Mouse (Mus musculus): ENCODE results near the gene Trpm3. TPM values are rescaled to one million over a fixed set of nuclear protein-coding genes. Genes with fewer than 3 reads are reported as not detected.
A peak's percentile ranks its signal among the peaks of the same experiment; 100 is the strongest.

Gene Trpm3
- polyA plus RNA-seq, 1 experiment from 2014 or later, result 39.8 TPM

DNA sequence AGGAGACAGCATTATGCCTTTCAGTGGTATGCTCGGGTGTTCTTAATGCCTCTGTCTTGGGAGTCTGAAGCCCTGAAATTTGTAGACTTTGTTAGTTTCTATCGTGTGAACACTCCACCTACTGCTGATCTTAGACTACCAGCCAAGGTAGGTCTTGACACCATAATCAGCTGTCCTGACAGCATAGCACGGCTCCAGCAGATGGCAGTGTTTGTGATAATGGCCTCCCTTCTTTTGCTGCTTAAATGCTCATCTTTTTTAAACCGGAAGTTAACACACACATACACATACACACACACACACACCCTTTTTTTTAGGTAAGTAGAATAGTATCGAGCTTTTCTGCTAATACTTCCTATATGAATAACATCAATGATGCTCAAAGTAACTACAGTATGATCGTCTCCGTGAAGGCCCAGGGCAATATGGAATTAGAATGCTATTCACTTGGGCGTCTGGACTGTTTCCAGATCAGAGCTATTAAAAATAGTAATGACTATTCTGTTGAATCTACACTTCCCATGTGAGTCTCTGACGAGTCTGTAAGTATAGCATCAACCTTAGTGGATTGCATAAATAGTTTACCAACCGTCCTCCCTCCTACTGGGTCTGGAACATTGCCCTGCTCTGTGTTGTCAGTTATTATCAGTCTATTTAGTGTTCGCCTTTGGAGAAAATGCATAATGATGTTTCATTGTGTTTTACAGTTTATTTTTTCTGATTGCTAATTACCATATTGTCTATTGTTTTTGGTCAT lies 867.8 kb downstream of the Trpm3 start:
- 0 out of 2 replicates have a peak, but pooled peaks cover 2% of the 10 kb centered on the region for H3K4me1 ChIP-seq (ENCODE audit: control insufficient read depth, insufficient read depth, low read depth, low read length)
- no peak overlapping the region for H3K9ac ChIP-seq (ENCODE audit: low read depth, low read length)
- H3K36me3 ChIP-seq (ENCODE audit: control insufficient read depth, insufficient read depth, low read length), result no peaks in the 10 kb centered on the region
- H3K27ac ChIP-seq (ENCODE audit: low read depth, low read length), result no peak overlapping the region
- 47% methylated on average over 11 of the region's 11 CpGs for WGBS
- peak; percentile 20; the same call in 1 of the 2 replicates for ATAC-seq
- no peaks in the 10 kb centered on the region for H3K9me3 ChIP-seq (ENCODE audit: control insufficient read depth, low read length)
- no peak overlapping the region for H3K4me2 ChIP-seq (ENCODE audit: low read length)
- H3K27me3 ChIP-seq (replicated peaks; ENCODE audit: control insufficient read depth, insufficient read depth, low read length), result no peaks in the 10 kb centered on the region
- no peak overlapping the region for H3K4me3 ChIP-seq (ENCODE audit: low read length)

DNA sequence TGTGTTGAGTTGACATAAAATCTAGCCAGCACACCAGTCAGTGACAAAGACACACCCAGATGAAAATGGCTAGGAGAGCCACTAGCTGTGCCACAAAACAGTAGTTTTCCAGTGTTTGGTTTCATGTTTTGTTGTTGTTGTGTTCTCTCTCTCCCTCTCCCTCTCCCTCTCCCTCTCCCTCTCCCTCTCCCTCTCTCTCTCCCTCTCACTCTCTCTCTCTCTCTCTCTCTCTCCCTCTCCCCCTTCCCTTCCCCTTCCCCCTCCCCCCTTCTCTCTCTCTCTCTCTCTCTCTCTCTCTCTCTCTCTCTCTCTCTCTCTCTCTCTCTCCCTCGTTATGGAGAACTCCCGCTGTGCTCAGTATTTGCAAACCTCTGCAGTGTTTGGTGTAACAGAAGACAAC lies 874.8 kb downstream of the Trpm3 start:
- H3K4me1 ChIP-seq (ENCODE audit: control insufficient read depth, insufficient read depth, low read depth, low read length), result no peaks in the 10 kb centered on the region
- no peak overlapping the region for H3K9ac ChIP-seq (ENCODE audit: low read depth, low read length)
- no peak overlapping the region for H3K4me3 ChIP-seq (ENCODE audit: low read length)
- no peak overlapping the region for H3K4me2 ChIP-seq (ENCODE audit: low read length)
- H3K36me3 ChIP-seq (ENCODE audit: control insufficient read depth, insufficient read depth, low read length), result no peaks in the 10 kb centered on the region
- no peak for ATAC-seq
- no peak overlapping the region for H3K27ac ChIP-seq (ENCODE audit: low read depth, low read length)
- no CpG with 5 or more reads among the region's 2 CpGs for WGBS
- no peaks in the 10 kb centered on the region for H3K27me3 ChIP-seq (replicated peaks; ENCODE audit: control insufficient read depth, insufficient read depth, low read length)
- no peaks in the 10 kb centered on the region for H3K9me3 ChIP-seq (ENCODE audit: control insufficient read depth, low read length)

DNA sequence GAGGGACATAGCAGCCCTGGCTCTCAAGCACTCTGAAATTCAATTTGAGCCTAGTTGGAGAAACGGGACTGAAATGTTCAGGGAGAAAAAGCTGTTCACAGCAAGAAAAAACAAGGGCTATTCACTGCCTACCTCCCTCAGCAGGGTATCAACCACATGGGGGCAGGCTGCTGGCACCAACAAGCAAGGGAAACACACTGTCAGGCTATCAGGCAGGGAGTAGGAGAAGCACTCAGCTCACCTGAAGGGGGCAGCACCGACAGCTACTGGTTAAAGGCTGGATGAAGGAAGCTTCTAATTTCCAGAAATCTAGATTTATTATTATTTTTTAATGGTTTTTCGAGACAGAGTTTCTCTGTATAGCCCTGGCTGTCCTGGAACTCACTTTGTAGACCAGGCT lies 876.7 kb downstream of the Trpm3 start:
- WGBS, result 42% methylated on average over 3 of the region's 3 CpGs

DNA sequence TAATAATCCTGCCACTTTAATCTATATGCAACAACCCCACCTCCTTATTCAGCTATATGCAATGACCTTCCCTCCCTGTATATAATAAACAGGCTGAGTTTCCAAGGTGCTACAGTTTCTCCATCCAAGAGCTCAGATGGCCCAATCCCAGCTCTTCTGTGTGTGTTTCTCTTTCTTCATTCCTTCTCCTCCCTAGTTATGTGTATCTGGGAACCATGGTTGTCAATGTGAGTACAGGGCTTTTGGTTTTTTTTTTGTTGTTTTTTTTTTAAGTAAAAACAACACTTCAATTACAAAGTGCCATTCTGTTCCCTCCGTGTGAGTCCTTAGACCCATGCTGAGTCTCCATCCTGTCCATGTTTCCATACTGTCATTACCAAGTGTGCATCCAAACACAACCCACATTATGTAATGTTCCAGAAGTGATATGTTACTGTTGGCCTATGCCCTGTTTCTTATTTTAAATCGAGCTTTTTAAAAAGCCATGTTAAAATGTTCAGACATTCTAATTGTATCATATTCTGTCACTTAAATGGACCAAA lies 879.4 kb downstream of the Trpm3 start:
- Histone ChIP-seq H3K4me3 (ENCODE audit: low read length) (no peak overlapping the region), H3K4me1 (ENCODE audit: control insufficient read depth, insufficient read depth, low read depth, low read length) (no peaks in the 10 kb centered on the region), H3K27me3 (replicated peaks; ENCODE audit: control insufficient read depth, insufficient read depth, low read length) (no peaks in the 10 kb centered on the region), H3K27ac (ENCODE audit: low read depth, low read length) (no peak overlapping the region), H3K9me3 (ENCODE audit: control insufficient read depth, low read length) (no peaks in the 10 kb centered on the region), H3K4me2 (ENCODE audit: low read length) (no peak overlapping the region), H3K9ac (ENCODE audit: low read depth, low read length) (no peak overlapping the region), H3K36me3 (ENCODE audit: control insufficient read depth, insufficient read depth, low read length) (no peaks in the 10 kb centered on the region)
- 68% methylated on average over 2 of the region's 2 CpGs for WGBS
- ATAC-seq, result no peak

More for the DNA sequence above, 876.7 kb downstream of the Trpm3 start:
- H3K9me3 ChIP-seq (ENCODE audit: control insufficient read depth, low read length), result no peaks in the 10 kb centered on the region
- no peak overlapping the region for H3K9ac ChIP-seq (ENCODE audit: low read depth, low read length)
- no peaks in the 10 kb centered on the region for H3K36me3 ChIP-seq (ENCODE audit: control insufficient read depth, insufficient read depth, low read length)
- H3K27ac ChIP-seq (ENCODE audit: low read depth, low read length), result no peak overlapping the region
- no peaks in the 10 kb centered on the region for H3K27me3 ChIP-seq (replicated peaks; ENCODE audit: control insufficient read depth, insufficient read depth, low read length)
- no peak overlapping the region for H3K4me3 ChIP-seq (ENCODE audit: low read length)
- H3K4me2 ChIP-seq (ENCODE audit: low read length), result no peak overlapping the region
- H3K4me1 ChIP-seq (ENCODE audit: control insufficient read depth, insufficient read depth, low read depth, low read length), result no peaks in the 10 kb centered on the region
- ATAC-seq, result no peak; the same call in 1 of the 2 replicates

DNA sequence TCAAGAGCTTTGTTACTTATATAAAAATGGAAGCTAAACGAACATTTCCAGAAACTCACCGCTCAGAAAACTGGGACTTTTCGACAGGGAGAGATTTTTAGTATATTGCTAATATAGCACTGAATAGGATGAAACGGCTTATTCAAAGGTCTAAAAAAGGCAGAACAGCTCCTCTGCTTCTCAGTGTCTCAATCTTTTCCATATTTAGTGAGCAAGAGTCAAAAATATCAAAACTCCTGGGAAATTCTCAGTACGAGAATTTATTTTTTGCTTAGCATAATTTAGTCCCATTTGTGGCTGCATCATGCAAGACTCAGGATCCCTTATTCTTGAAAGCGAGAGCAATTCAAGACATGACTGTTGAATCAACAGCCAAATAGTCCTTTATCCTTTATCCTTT lies 884.1 kb downstream of the Trpm3 start:
- no peaks in the 10 kb centered on the region for H3K36me3 ChIP-seq (ENCODE audit: control insufficient read depth, insufficient read depth, low read length)
- no peak overlapping the region for H3K27ac ChIP-seq (ENCODE audit: low read depth, low read length)
- H3K9ac ChIP-seq (ENCODE audit: low read depth, low read length), result no peak overlapping the region
- no peaks in the 10 kb centered on the region for H3K27me3 ChIP-seq (replicated peaks; ENCODE audit: control insufficient read depth, insufficient read depth, low read length)
- no peak overlapping the region for H3K4me2 ChIP-seq (ENCODE audit: low read length)
- no peaks in the 10 kb centered on the region for H3K9me3 ChIP-seq (ENCODE audit: control insufficient read depth, low read length)
- H3K4me1 ChIP-seq (ENCODE audit: control insufficient read depth, insufficient read depth, low read depth, low read length), result no peaks in the 10 kb centered on the region
- WGBS, result 90% methylated on average over 6 of the region's 6 CpGs
- no peak for ATAC-seq
- no peak overlapping the region for H3K4me3 ChIP-seq (ENCODE audit: low read length)

DNA sequence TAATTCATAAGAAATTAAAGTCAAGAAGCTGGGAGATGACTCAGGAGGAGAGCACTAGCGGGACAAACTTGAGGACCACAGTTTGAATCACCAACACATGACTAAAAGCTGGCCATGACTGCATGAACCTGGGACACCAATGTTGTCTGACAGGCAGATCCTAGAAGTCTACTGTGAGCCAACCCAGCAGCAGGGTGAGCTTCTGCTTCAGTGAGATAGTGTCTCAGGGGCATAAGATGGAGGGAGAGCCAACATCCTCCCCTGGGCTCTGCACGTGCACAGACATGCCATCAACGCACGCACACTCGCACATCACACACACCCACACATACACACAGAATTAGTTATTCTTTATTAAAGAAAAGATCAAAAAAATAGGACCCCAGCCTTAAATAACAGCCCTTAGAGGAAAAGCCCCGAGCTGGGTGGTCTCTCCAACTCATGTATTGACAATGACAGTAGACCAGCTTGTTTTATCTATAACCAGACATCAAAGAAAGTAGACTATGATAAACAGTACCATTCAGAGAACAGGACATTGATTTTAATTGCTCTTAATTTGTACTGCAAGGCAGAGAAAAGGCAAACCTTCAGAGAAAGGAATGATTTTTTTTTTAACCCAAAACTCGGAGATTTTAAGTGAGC lies 884.6 kb downstream of the Trpm3 start:
- no peak for ATAC-seq
- Histone ChIP-seq H3K4me3 (ENCODE audit: low read length) (no peak overlapping the region), H3K4me1 (ENCODE audit: control insufficient read depth, insufficient read depth, low read depth, low read length) (no peaks in the 10 kb centered on the region), H3K27ac (ENCODE audit: low read depth, low read length) (no peak overlapping the region), H3K9ac (ENCODE audit: low read depth, low read length) (no peak overlapping the region), H3K9me3 (ENCODE audit: control insufficient read depth, low read length) (no peaks in the 10 kb centered on the region), H3K36me3 (ENCODE audit: control insufficient read depth, insufficient read depth, low read length) (no peaks in the 10 kb centered on the region), H3K27me3 (replicated peaks; ENCODE audit: control insufficient read depth, insufficient read depth, low read length) (no peaks in the 10 kb centered on the region), H3K4me2 (ENCODE audit: low read length) (no peak overlapping the region)
- WGBS, result 87% methylated on average over 7 of the region's 7 CpGs

DNA sequence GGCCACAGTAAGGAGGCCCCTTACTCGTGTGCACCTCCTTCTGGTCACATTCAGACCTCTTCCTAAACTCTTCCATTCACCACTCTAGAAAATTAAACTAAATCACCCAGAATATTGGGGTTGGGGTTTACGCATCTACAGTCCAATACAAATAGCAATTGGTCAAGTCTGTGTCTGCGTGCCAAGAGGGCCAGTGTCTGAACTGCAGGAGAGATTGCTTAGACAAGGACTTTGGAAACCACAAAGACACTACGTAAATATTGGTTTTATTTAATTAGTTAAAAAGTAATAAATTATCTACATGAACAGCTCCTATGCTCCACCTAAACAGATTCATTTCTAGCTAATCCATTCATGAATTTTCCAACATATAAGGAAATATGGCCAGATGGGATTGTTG lies 886.0 kb downstream of the Trpm3 start:
- Histone ChIP-seq H3K27me3 (replicated peaks; ENCODE audit: control insufficient read depth, insufficient read depth, low read length) (no peaks in the 10 kb centered on the region), H3K4me2 (ENCODE audit: low read length) (no peak overlapping the region), H3K27ac (ENCODE audit: low read depth, low read length) (no peak overlapping the region), H3K36me3 (ENCODE audit: control insufficient read depth, insufficient read depth, low read length) (no peaks in the 10 kb centered on the region), H3K9me3 (ENCODE audit: control insufficient read depth, low read length) (no peaks in the 10 kb centered on the region), H3K9ac (ENCODE audit: low read depth, low read length) (no peak overlapping the region), H3K4me3 (ENCODE audit: low read length) (no peak overlapping the region), H3K4me1 (ENCODE audit: control insufficient read depth, insufficient read depth, low read depth, low read length) (no peaks in the 10 kb centered on the region)
- ATAC-seq, result no peak
- 86% methylated on average over 4 of the region's 4 CpGs for WGBS

DNA sequence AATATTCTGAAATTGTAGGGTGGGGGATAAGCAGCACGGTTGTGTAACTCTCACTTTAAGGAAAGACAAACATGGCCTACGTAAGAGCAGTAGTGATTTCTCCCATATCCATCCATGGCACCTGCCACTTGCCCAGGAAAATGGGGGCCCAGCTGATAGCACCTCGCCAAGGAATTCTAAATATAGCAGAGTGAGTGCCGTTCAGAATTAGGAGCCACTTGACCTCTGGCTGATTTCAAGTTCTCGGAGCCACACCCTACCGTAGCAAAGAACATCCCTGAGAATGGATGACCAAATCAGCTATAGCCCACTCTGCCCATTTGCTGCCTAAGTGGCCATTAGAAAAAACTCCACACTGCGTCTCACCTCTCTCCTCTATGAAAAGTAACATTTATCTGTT lies 887.6 kb downstream of the Trpm3 start:
- Histone ChIP-seq H3K4me3 (ENCODE audit: low read length) (no peak overlapping the region), H3K27me3 (replicated peaks; ENCODE audit: control insufficient read depth, insufficient read depth, low read length) (no peaks in the 10 kb centered on the region), H3K9me3 (ENCODE audit: control insufficient read depth, low read length) (no peaks in the 10 kb centered on the region), H3K27ac (ENCODE audit: low read depth, low read length) (no peak overlapping the region), H3K36me3 (ENCODE audit: control insufficient read depth, insufficient read depth, low read length) (no peaks in the 10 kb centered on the region), H3K4me2 (ENCODE audit: low read length) (no peak overlapping the region), H3K4me1 (ENCODE audit: control insufficient read depth, insufficient read depth, low read depth, low read length) (no peaks in the 10 kb centered on the region), H3K9ac (ENCODE audit: low read depth, low read length) (no peak overlapping the region)
- WGBS, result 95% methylated on average over 7 of the region's 7 CpGs
- ATAC-seq, result no peak

DNA sequence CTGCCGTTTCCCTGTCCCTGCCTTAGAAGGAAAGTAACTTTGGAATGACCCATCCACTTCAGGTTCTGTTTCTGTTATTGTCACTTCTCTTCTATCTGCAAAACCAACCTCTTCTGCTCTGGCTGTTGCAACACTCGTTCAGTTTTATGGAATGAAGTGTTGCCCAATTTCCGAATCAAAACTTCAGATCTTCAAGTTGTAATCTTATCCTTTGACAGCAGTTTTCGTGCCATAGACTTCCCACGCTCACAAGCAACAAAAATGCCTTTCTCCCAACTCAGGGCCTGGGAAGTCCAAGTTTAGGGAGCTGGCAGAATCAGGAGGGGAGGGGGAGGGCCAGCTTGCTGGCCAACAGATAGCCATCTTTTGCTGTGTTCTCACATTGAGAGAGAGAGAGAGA lies 889.4 kb downstream of the Trpm3 start:
- Histone ChIP-seq H3K27me3 (replicated peaks; ENCODE audit: control insufficient read depth, insufficient read depth, low read length) (no peaks in the 10 kb centered on the region), H3K9ac (ENCODE audit: low read depth, low read length) (no peak overlapping the region), H3K36me3 (ENCODE audit: control insufficient read depth, insufficient read depth, low read length) (no peaks in the 10 kb centered on the region), H3K4me3 (ENCODE audit: low read length) (no peak overlapping the region), H3K9me3 (ENCODE audit: control insufficient read depth, low read length) (no peaks in the 10 kb centered on the region), H3K4me1 (ENCODE audit: control insufficient read depth, insufficient read depth, low read depth, low read length) (no peaks in the 10 kb centered on the region), H3K27ac (ENCODE audit: low read depth, low read length) (no peak overlapping the region), H3K4me2 (ENCODE audit: low read length) (no peak overlapping the region)
- no peak for ATAC-seq
- 86% methylated on average over 5 of the region's 5 CpGs for WGBS
